ENCODE assay signal across 29 mouse cellular contexts in genomic region chr2:28212911-28213310, GRCm38 (mm10). TPM values are rescaled to one million over a fixed set of nuclear protein-coding genes. Genes with fewer than 3 reads are reported as not detected.
DNase-seq lines count a peak whose midpoint lies in the region; ATAC-seq lines count a peak whose summit lies in the region.
"Had no signal": no experiment of that assay in that cellular context is flagged by ENCODE, and none has a peak within 500 bp of the region (broad histone marks: within the 10 kb centered on the region; RNA-seq: fewer than 3 reads in every experiment).

No protein-coding gene starts in this region.

- WGBS in embryonic facial prominence, embryonic 14.5 days: 54% methylated on average over 5 of the region's 5 CpGs
- WGBS in embryonic facial prominence, embryonic 10.5 days: 53% methylated on average over 5 of the region's 5 CpGs
- 47% methylated on average over 5 of the region's 5 CpGs for WGBS in hindbrain, embryonic 14.5 days
- 81% methylated on average over 5 of the region's 5 CpGs for WGBS in hindbrain, embryonic 10.5 days
- WGBS in midbrain, embryonic 14.5 days: 41% methylated on average over 5 of the region's 5 CpGs
- 40% methylated on average over 5 of the region's 5 CpGs for WGBS in midbrain, embryonic 13.5 days
- WGBS in limb, embryonic 10.5 days: 50% methylated on average over 5 of the region's 5 CpGs

- no peaks in the 10 kb centered on the region for H3K9me3 ChIP-seq in embryonic facial prominence, embryonic 14.5 days (ENCODE audit: control insufficient read depth, low read length)
- H3K9me3 ChIP-seq in embryonic facial prominence, embryonic 10.5 days: no peaks in the 10 kb centered on the region
- no peaks in the 10 kb centered on the region for H3K9me3 ChIP-seq in hindbrain, embryonic 14.5 days (ENCODE audit: control insufficient read depth, low read length)
- H3K9me3 ChIP-seq in hindbrain, embryonic 10.5 days: no peaks in the 10 kb centered on the region
- H3K9me3 ChIP-seq in midbrain, embryonic 14.5 days (ENCODE audit: control insufficient read depth, low read length): no peaks in the 10 kb centered on the region
- H3K9me3 ChIP-seq in midbrain, embryonic 13.5 days: no peaks in the 10 kb centered on the region
- no peaks in the 10 kb centered on the region for H3K9me3 ChIP-seq in limb, embryonic 10.5 days (replicated peaks)
- H3K9me3 ChIP-seq: limb, embryonic 15.5 days; liver, embryonic 13.5 days; megakaryocyte, embryonic 14.5 days had no signal

- no peak for DNase-seq in embryonic facial prominence, embryonic 14.5 days (ENCODE audit: low spot score)
- DNase-seq in embryonic facial prominence, embryonic 10.5 days (ENCODE audit: low spot score): no peak
- DNase-seq in hindbrain, embryonic 14.5 days (ENCODE audit: low spot score): no peak
- no peak for DNase-seq in hindbrain, embryonic 10.5 days (ENCODE audit: low spot score)
- no peak for DNase-seq in midbrain, embryonic 14.5 days
- DNase-seq in limb, embryonic 10.5 days (ENCODE audit: low spot score): no peak
- no peak for DNase-seq in thymus, postnatal 4 days
- DNase-seq: adrenal gland, postnatal 14 days; cerebellum, adult 11-12 months; cerebellum, postnatal 14 days; gastrocnemius, adult 2 months; heart, adult 2 months; heart, postnatal 14 days; kidney, adult 9 months; kidney, postnatal 10 days; layer of hippocampus, adult 9-11 months; liver, embryonic 13.5 days; lung, adult 18-20 months; lung, postnatal 4 days; right cerebral cortex, postnatal 4 days; thymus, adult 18-20 months; thymus, postnatal 25 days had no signal

- no peak overlapping the region for H3K27ac ChIP-seq in embryonic facial prominence, embryonic 14.5 days (replicated peaks; ENCODE audit: low read depth, low read length)
- no peak overlapping the region for H3K27ac ChIP-seq in embryonic facial prominence, embryonic 10.5 days (replicated peaks)
- peak overlapping the region; percentile 55; the same call in 1 of the 2 replicates for H3K27ac ChIP-seq in hindbrain, embryonic 14.5 days
- no peak overlapping the region for H3K27ac ChIP-seq in hindbrain, embryonic 10.5 days
- no peak overlapping the region; the same call in 1 of the 2 replicates for H3K27ac ChIP-seq in midbrain, embryonic 14.5 days (replicated peaks; ENCODE audit: low read depth, low read length)
- no peak overlapping the region for H3K27ac ChIP-seq in midbrain, embryonic 13.5 days
- H3K27ac ChIP-seq in limb, embryonic 10.5 days: peak overlapping the region; percentile 37; the same call in 1 of the 2 replicates
- H3K27ac ChIP-seq: gastrocnemius, adult 2 months; heart, adult 2 months; limb, embryonic 15.5 days; liver, embryonic 13.5 days; stomach, postnatal 0 days had no signal

- H3K36me3 ChIP-seq in embryonic facial prominence, embryonic 14.5 days (ENCODE audit: control insufficient read depth, insufficient read depth, low read length): peaks cover 20% of the 10 kb centered on the region
- H3K36me3 ChIP-seq in embryonic facial prominence, embryonic 10.5 days (replicated peaks): peaks cover 21% of the 10 kb centered on the region
- peaks cover 57% of the 10 kb centered on the region for H3K36me3 ChIP-seq in hindbrain, embryonic 14.5 days (replicated peaks; ENCODE audit: control insufficient read depth, insufficient read depth)
- H3K36me3 ChIP-seq in hindbrain, embryonic 10.5 days: peaks cover 78% of the 10 kb centered on the region
- peaks cover 56% of the 10 kb centered on the region for H3K36me3 ChIP-seq in midbrain, embryonic 14.5 days (ENCODE audit: control insufficient read depth, insufficient read depth, low read length)
- peaks cover 61% of the 10 kb centered on the region for H3K36me3 ChIP-seq in midbrain, embryonic 13.5 days
- H3K36me3 ChIP-seq in limb, embryonic 10.5 days: peaks cover 66% of the 10 kb centered on the region
- H3K36me3 ChIP-seq: liver, embryonic 13.5 days had no signal

- no peak; the same call in 1 of the 2 replicates for ATAC-seq in embryonic facial prominence, embryonic 14.5 days (ENCODE audit: low read depth)
- ATAC-seq in hindbrain, embryonic 14.5 days (ENCODE audit: low FRiP score): no peak
- ATAC-seq in midbrain, embryonic 14.5 days (ENCODE audit: low FRiP score, low TSS enrichment): no peak
- ATAC-seq in midbrain, embryonic 13.5 days: no peak
- ATAC-seq: forebrain, embryonic 16.5 days; intestine, embryonic 16.5 days; lung, postnatal 0 days had no signal

- H3K4me2 ChIP-seq in embryonic facial prominence, embryonic 14.5 days (ENCODE audit: low read depth, low read length): no peak overlapping the region
- H3K4me2 ChIP-seq in hindbrain, embryonic 14.5 days (replicated peaks): no peak overlapping the region
- H3K4me2 ChIP-seq in midbrain, embryonic 14.5 days (ENCODE audit: low read length): no peak overlapping the region
- no peak overlapping the region for H3K4me2 ChIP-seq in midbrain, embryonic 13.5 days (replicated peaks)
- H3K4me2 ChIP-seq: limb, embryonic 15.5 days; liver, embryonic 13.5 days had no signal

- H3K27me3 ChIP-seq in embryonic facial prominence, embryonic 14.5 days (replicated peaks; ENCODE audit: control insufficient read depth, insufficient read depth, low read length): no peaks in the 10 kb centered on the region
- peaks cover 14% of the 10 kb centered on the region for H3K27me3 ChIP-seq in embryonic facial prominence, embryonic 10.5 days (replicated peaks; ENCODE audit: low read depth, poor library complexity, severe bottlenecking)
- no peaks in the 10 kb centered on the region for H3K27me3 ChIP-seq in hindbrain, embryonic 14.5 days (ENCODE audit: control insufficient read depth, insufficient read depth, low read length)
- peaks cover 1% of the 10 kb centered on the region; the same call in 1 of the 2 replicates for H3K27me3 ChIP-seq in hindbrain, embryonic 10.5 days (ENCODE audit: insufficient read depth, poor library complexity, severe bottlenecking)
- H3K27me3 ChIP-seq in midbrain, embryonic 14.5 days (ENCODE audit: control insufficient read depth, insufficient read depth, low read length): no peaks in the 10 kb centered on the region
- no peaks in the 10 kb centered on the region for H3K27me3 ChIP-seq in midbrain, embryonic 13.5 days
- H3K27me3 ChIP-seq in limb, embryonic 10.5 days (ENCODE audit: low read depth, poor library complexity, severe bottlenecking): peaks cover 9% of the 10 kb centered on the region; the same call in 1 of the 2 replicates
- H3K27me3 ChIP-seq: limb, embryonic 15.5 days had no signal

- no peak overlapping the region for H3K4me3 ChIP-seq in embryonic facial prominence, embryonic 14.5 days (ENCODE audit: low read depth, low read length)
- no peak overlapping the region for H3K4me3 ChIP-seq in embryonic facial prominence, embryonic 10.5 days
- H3K4me3 ChIP-seq in hindbrain, embryonic 14.5 days (replicated peaks; ENCODE audit: low read length): no peak overlapping the region
- no peak overlapping the region for H3K4me3 ChIP-seq in hindbrain, embryonic 10.5 days
- no peak overlapping the region for H3K4me3 ChIP-seq in midbrain, embryonic 14.5 days (replicated peaks; ENCODE audit: low read depth, low read length)
- H3K4me3 ChIP-seq in midbrain, embryonic 13.5 days (replicated peaks): no peak overlapping the region
- H3K4me3 ChIP-seq in limb, embryonic 10.5 days: no peak overlapping the region
- H3K4me3 ChIP-seq: gastrocnemius, adult 2 months; heart, adult 2 months; limb, embryonic 15.5 days; liver, embryonic 13.5 days; megakaryocyte, embryonic 14.5 days had no signal

- H3K4me1 ChIP-seq in embryonic facial prominence, embryonic 14.5 days (ENCODE audit: control insufficient read depth, insufficient read depth, low read length): no peaks in the 10 kb centered on the region
- peaks cover 17% of the 10 kb centered on the region for H3K4me1 ChIP-seq in embryonic facial prominence, embryonic 10.5 days
- peaks cover 51% of the 10 kb centered on the region for H3K4me1 ChIP-seq in hindbrain, embryonic 14.5 days (replicated peaks; ENCODE audit: control insufficient read depth, insufficient read depth, low read length)
- peaks cover 44% of the 10 kb centered on the region for H3K4me1 ChIP-seq in hindbrain, embryonic 10.5 days (replicated peaks)
- H3K4me1 ChIP-seq in midbrain, embryonic 14.5 days (ENCODE audit: control insufficient read depth, insufficient read depth, low read length): peaks cover 37% of the 10 kb centered on the region
- H3K4me1 ChIP-seq in midbrain, embryonic 13.5 days (replicated peaks): peaks cover 51% of the 10 kb centered on the region
- peaks cover 48% of the 10 kb centered on the region for H3K4me1 ChIP-seq in limb, embryonic 10.5 days
- H3K4me1 ChIP-seq: liver, embryonic 13.5 days; megakaryocyte, embryonic 14.5 days had no signal

- peak overlapping the region; percentile 22; the same call in 1 of the 2 replicates for H3K9ac ChIP-seq in embryonic facial prominence, embryonic 14.5 days (ENCODE audit: low read depth, low read length)
- H3K9ac ChIP-seq in hindbrain, embryonic 14.5 days: no peak overlapping the region
- H3K9ac ChIP-seq in midbrain, embryonic 14.5 days (replicated peaks; ENCODE audit: low read length): 0 out of 2 replicates have a peak overlapping the region, but pooled peaks have one; percentile 14
- H3K9ac ChIP-seq in midbrain, embryonic 13.5 days (replicated peaks): no peak overlapping the region
- H3K9ac ChIP-seq: limb, embryonic 15.5 days; liver, embryonic 13.5 days had no signal

RNA-seq across cellular contexts. Expression of gene Olfm1, which starts 20.1 kb away (rescaled TPM):
- polyA plus RNA-seq in embryonic facial prominence, embryonic 14.5 days (2014; fragmentation: Nextera tagmentation; extraction: Ambion mirVana): 45.1 and 46.1 TPM in 2 replicates
- polyA plus RNA-seq in embryonic facial prominence, embryonic 10.5 days (2016; fragmentation: Nextera tagmentation; extraction: Ambion mirVana): 16.8 and 20.4 TPM in 2 replicates
- 377 and 395 TPM in 2 replicates for polyA plus RNA-seq in hindbrain, embryonic 14.5 days (2014; fragmentation: Nextera tagmentation; extraction: Ambion mirVana)
- 46.9 and 113 TPM in 2 replicates for polyA plus RNA-seq in hindbrain, embryonic 10.5 days (2016; fragmentation: Nextera tagmentation; extraction: Ambion mirVana)
- polyA plus RNA-seq in midbrain, embryonic 14.5 days (2014; fragmentation: Nextera tagmentation; extraction: Ambion mirVana): 295 and 301 TPM in 2 replicates
- 171 and 203 TPM in 2 replicates for polyA plus RNA-seq in midbrain, embryonic 13.5 days (2015; fragmentation: Nextera tagmentation; extraction: Ambion mirVana)
- polyA plus RNA-seq in limb, embryonic 10.5 days (2016; fragmentation: Nextera tagmentation; extraction: Ambion mirVana): 13.2 and 20.0 TPM in 2 replicates

Comparison
In these comparisons a context has a peak if more than half of its experiments do, and no peak if none do; other contexts are left out.
1. H3K27ac ChIP-seq: peak in hindbrain, embryonic 14.5 days (single experiment) and limb, embryonic 10.5 days (single experiment); none in embryonic facial prominence, embryonic 14.5 days (single experiment), embryonic facial prominence, embryonic 10.5 days (single experiment), hindbrain, embryonic 10.5 days (single experiment), midbrain, embryonic 14.5 days (single experiment) and midbrain, embryonic 13.5 days (single experiment).
2. H3K9ac ChIP-seq: peak in embryonic facial prominence, embryonic 14.5 days (single experiment) and midbrain, embryonic 14.5 days (single experiment); none in hindbrain, embryonic 14.5 days (single experiment) and midbrain, embryonic 13.5 days (single experiment).